Mouse (Mus musculus) embryo, embryonic 10.5 days (tissue): Measurements from ENCODE around the gene Gm37240.
A peak's percentile ranks its signal among the peaks of the same experiment; 100 is the strongest.

Experiments used
- DNase-seq: peaks from one replicate; pipeline ENCODE4 v3.0.0-alpha.2; 2015; ENCODE audit warnings: low spot score

Gene Gm37240

DNA sequence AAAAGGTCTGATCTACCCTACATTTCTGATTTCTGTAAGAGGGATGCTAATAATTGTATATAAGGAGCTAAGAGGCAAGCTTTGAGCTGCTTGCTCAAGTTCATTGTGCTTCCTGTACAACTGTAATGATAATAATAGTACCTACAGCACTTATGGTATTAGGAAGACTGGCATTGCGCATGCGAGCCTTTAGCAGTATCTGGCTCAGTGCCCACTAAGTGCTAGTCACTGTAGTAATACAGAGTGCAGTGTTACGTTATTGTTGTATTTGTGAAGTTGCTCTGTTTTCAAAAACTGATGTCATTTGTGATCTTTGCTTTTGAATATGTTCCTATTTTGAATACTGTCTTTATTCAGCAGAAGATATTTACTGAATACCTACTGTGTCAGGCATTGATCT is 1060.9 kb downstream of the Gm37240 start:
- no peak for DNase-seq

DNA sequence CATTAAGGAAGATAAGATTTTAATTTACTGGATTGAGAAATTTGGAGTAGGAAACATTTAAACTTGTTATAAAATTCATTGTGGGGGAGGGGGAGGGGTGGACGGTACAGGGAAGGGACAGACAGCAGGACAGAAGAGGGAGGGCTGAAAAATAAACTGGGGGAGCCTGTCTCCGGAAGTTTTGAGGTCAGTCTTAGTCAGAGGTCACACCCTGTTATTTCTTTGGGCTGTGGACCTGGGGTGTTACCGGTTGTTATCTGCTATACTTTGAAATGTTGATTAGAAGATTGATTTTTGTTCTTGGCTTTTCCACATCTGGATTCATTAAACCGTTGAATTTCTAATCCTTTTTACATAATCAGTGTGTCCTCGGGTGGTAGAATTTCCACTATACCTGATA is 1061.3 kb downstream of the Gm37240 start:
- no peak for DNase-seq

DNA sequence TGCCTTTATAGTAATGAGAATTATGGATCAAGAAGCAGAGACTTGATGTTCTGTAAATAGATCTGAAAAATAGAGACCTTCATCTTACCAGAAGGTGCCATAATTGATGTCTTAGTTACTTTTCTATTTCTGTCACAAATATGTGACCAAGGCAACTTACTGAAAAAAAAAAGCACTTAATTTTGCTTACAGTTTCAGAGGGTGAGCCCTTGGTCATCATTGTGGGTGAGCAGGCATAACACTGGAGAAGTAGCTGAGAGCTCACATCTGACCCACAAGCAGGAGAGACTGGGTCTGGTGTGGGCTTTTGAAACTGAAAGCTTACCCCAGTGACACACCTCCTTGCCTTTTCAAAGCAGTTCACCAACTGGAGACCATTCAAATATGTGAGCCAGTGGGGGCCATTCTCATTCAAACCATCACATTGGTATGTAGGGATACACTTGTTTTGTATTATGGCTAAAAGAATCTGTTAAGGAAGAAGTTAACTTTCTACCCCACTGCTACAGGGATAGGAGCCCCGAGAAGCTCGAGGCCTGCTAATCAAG is 1066.6 kb downstream of the Gm37240 start:
- DNase-seq = no peak

DNA sequence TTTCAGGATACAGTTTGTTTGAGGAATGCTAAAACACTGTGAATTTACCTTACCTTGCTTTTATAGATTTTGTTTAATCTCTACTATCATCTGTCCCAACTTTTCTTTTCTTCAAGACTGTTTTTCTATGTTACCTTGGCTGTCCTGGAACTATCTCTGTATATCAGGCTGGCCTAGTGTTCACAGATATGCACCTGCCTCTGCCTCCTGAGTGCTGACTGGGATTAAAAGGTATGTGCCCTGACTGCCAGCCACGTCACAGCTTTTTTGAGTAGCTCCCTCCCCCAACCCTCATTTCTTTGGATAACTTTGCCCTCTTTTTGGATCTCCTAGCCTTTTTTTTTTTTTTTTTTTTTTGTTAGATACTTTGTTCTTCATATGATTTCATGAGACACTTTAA is 1070.4 kb downstream of the Gm37240 start:
- no peak for DNase-seq

- DNase-seq = peak; percentile 46
These were observed 1071.9 kb downstream of the Gm37240 start for GRCm38 (mm10) chr3:84815461-84815860.

DNA sequence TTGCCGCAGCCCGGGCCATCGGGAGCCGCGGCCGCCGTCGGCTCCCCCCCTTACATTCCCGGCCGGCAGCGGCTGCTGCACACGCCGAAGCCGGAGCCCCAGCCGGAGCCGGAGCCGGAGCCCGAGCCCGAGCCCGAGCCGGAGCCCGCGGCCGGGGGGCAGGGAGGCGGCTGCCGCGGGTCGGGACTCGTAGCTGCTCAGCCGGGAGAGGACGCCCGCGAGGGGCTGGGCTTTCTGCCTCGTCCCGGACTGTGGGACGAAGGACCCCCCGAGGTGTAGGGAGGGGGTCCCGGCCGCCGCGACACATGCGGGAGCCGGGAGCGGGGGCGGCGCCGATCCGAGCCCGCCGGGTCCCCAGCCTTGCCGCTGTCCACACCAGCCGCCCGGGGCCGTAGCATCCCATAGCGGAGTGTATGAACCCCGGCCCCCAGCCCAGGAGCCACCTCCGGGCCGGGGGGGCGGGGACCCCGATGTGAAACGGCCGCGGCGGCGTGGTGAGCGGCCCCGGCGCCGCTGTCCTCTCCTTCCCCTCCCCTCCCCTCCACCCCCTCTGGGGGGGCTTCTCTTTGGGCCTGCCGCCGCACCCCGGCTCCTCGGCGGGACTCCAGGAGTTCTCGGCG is 1072.4 kb downstream of the Gm37240 start, which contains the start of gene Fbxw7:
Gene Fbxw7, plus strand, starts transcription at position 507 of the 620 bp plus-strand sequence.
- peak; percentile 13 for DNase-seq

- DNase-seq = peak; percentile 100
These were observed 1073.1 kb downstream of the Gm37240 start for GRCm38 (mm10) chr3:84814157-84814761.

DNA sequence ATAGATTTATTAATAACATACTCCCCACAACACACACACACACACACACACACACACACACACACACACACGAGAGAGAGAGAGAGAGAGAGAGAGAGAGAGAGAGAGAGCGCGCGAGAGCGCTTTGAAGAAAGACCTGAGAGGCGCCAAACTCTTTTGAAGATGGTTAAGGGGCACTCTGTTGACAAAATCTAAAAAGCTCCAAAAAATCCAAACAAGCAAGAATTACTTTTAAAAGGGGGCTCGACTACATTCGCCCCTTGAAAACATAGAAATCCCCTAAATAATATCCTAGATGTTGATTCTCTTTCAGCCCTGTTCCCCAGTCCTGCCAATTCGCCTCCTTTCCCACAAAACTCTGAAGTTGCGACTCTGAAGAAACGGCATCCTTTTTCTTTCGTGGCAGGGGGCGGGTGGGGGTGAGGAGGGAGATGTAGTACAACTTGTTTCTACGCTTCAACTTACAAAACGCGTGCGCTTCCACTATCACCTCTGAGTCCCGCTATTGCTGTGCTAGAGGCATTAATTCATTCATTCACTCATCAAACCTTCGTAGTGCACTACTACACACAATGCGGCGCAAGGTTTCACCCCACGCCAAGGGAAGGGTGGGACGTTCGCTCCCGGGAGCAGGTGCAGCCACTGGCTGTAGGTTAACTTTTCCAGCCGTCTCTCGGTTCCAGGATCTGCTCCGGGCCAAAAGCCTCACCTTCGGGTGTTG is 1073.7 kb downstream of the Gm37240 start:
- peak; percentile 28 for DNase-seq

DNA sequence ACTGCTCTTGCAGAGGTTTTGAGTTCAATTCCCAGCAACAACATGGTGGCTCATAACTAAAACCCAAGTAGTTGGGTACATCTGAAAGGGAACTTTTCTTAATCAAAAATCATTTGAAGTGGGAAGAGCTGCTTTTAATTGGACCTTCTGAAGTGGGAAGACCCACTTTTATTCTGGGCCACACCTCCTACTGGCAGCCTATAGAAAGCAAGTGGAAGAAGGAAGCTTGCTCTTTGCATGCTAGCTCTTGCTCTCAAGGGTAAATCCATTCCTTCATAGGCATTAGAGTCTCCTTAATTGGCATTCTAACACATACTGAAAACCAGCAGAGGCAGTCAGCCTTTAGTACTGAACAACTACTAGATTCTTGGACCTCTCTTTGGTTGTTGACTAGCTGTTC is 1076.5 kb downstream of the Gm37240 start:
- DNase-seq = no peak

DNA sequence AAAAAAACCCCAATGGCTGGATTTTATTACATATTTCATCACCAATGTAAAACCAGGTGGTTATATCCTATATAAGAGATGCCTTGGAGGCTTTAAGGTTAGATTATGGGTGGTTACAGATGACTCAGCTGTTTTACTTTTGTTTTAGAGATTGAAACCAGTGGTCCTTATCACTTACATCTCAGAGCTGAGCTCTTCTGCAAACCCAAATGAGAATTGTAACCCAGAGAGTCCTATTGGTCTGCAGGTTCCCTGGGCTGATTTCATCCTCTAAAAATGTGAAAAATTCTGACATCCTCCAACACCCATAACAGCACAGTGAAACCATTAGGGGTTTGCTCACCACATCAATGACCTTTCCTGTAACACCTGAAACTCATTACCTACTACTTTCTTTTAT is 1078.4 kb downstream of the Gm37240 start:
- no peak for DNase-seq

- DNase-seq = no peak
These were observed 1079.5 kb downstream of the Gm37240 start for GRCm38 (mm10) chr3:84807826-84808225.

GRCm38 (mm10) chr3:84806206-84806605 is 1081.1 kb downstream of the Gm37240 start:
- DNase-seq = no peak

DNA sequence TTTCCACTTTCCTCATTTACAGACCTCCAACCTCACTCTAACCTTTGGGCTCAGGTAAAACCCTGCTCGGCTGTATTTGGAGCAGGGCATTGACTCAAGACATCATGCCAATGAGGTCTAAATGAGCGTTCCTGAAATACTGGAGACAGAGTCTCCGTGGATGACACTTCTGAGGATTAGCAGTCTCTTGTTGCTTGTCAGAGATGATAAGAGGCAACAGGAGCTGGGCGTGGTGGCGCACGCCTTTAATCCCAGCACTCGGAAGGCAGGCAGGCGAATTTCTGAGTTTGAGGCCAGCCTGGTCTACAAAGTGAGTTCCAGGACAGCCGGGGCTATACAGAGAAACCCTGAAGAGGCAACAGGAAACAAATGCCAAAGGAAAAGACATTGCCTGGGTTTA is 1083.3 kb downstream of the Gm37240 start:
- DNase-seq = no peak

GRCm38 (mm10) chr3:84787914-84788313 is 1099.4 kb downstream of the Gm37240 start:
- DNase-seq = no peak

DNA sequence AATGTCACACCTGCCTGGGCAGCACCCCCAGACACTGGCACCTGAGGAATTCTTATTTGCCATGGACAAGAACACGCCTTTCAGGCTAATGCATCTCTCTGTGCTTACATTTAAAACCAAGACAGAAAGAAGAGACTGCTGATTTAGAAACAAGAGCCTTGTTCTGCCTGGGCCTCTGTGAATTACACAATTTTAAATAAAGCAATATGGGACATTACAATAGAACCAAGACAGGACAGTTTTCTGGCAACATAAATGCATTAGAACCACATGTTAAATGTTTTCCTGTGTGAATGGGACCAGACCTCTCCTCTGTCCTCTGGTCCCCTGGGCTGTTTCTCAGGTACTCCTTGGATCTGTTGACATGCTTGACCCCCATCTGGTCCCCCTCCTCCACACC is 1111.2 kb downstream of the Gm37240 start:
- DNase-seq = no peak

DNA sequence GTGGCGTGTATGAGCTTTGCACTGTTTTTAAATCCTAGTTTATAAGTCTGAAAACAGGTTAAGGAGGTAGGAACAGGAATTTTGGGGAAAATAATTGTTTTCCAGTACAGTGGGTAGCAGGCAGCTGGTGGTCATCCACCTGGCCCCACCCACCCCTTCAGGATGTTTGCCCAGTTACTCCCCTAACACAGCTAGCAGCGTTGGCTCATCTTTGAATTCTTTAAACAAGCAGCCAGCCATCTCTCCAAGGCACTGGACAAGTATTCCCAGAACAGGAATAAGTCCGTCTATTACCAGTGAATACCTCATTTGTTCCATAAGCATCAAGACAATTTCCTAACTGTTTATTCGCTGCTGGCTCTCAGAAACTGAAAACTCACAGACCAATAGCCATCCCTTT is 1111.7 kb downstream of the Gm37240 start:
- DNase-seq = no peak

DNA sequence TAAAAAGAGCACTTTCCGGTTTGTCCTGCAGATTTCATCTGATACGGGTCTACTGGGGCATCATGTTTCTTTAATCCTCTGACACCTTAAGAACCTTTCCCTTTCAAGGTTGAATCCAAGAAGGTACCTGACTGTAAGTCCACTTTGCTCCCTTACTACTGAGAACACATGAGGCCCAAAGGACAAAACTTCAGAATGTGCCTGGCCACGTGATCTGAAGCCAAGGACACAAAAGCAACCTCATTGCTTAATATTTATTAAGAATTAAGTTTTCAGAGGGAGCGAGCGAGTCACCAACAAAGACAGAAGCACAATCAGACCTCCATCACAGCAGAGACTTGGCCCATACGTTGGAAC is 1112.3 kb downstream of the Gm37240 start:
- no peak for DNase-seq

GRCm38 (mm10) chr3:84774246-84775066 is 1112.9 kb downstream of the Gm37240 start:
- peak; percentile 47 for DNase-seq

GRCm38 (mm10) chr3:84771980-84772379 is 1115.3 kb downstream of the Gm37240 start:
- no peak for DNase-seq

DNA sequence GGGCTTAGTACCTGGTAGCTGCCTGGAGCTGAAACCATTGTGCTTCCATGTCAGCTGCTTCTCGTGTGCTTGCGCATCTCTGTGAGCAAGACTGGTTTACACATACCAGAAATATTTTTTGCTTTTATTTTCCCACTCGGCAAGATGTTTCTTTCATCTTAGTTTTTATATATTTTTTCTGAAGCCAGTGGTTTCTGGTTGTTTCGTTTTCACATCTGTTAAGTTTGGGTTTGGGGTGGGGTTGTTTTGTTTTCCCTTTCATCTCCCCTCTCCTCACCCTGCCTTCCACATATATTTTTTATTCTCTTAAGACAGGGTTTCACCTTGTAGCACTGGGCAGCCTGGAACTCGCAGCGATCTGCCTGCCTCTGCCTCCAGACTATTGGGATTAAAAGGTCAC is 1116.8 kb downstream of the Gm37240 start:
- no peak for DNase-seq

- DNase-seq = no peak
These were observed 1117.9 kb downstream of the Gm37240 start for GRCm38 (mm10) chr3:84769411-84769810.

DNA sequence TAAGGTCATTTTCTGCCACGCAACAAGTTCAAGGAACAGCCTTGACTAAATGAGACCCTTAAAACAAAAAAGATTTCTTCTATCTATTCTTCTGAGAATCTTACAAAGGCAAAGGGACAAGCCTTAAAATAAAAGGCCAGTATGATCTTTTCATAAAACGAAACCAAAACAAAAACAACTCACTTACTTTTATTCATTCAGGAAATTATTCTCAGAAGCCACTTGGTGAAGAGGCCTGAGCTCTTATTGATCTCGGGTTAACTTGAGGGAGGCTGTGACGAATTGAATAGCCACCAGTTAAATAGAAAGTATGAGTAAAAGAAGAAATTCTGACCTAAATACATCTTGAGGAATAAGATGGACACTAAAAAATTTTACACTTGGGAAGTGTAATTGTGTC is 1118.4 kb downstream of the Gm37240 start:
- no peak for DNase-seq
